Mouse (Mus musculus) megakaryocyte-erythroid progenitor cell, adult 5-6 weeks (primary cell): ENCODE data around the gene Fam81a. TPM values are rescaled to one million over a fixed set of nuclear protein-coding genes. Genes with fewer than 3 reads are reported as not detected.
A peak's percentile ranks its signal among the peaks of the same experiment; 100 is the strongest.

ENCODE experiments used
- ATAC-seq: replicated peaks from 2 replicates; pipeline ENCODE4 v1.8.0; 2016; ENCODE audit warnings: mild to moderate bottlenecking, inconsistent platforms; ENCODE audit not compliant: severe bottlenecking, poor library complexity, low FRiP score, low TSS enrichment
- total RNA-seq, 2 experiments: library from RNA; stranded (forward) in 1 of 2; stranded (reverse) in 1 of 2; fragments of 200-1000, 215-1000 nt in 1 of 2; fragments of >200 nt in 1 of 2; fragmentation: Nextera tagmentation in 1 of 2; gene quantifications; 2 replicates each; pipeline ENCODE4 v1.2.3; 2014 to 2017

Fam81a gene
- total RNA-seq, 2 experiments from 2014 or later, result not detected

- no peak for ATAC-seq
These were observed 65.2 kb downstream of the Fam81a start for GRCm38 (mm10) chr9:70077170-70077569.

- ATAC-seq, result no peak
These were observed 70.0 kb downstream of the Fam81a start for GRCm38 (mm10) chr9:70072387-70072786.

- ATAC-seq, result no peak
These were observed 72.4 kb downstream of the Fam81a start for GRCm38 (mm10) chr9:70069961-70070435.

- no peak for ATAC-seq
These were observed 74.9 kb downstream of the Fam81a start for GRCm38 (mm10) chr9:70067497-70067896.

GRCm38 (mm10) chr9:70062012-70062411 is 80.3 kb downstream of the Fam81a start:
- ATAC-seq, result no peak

- no peak for ATAC-seq
These were observed 88.9 kb downstream of the Fam81a start for GRCm38 (mm10) chr9:70053411-70053810.

GRCm38 (mm10) chr9:70052730-70053129 is 89.6 kb downstream of the Fam81a start:
- no peak for ATAC-seq

GRCm38 (mm10) chr9:70049839-70050238 is 92.5 kb downstream of the Fam81a start:
- ATAC-seq, result no peak

- no peak for ATAC-seq
These were observed 93.0 kb downstream of the Fam81a start for GRCm38 (mm10) chr9:70049416-70049783.

GRCm38 (mm10) chr9:70048751-70049415 is 93.5 kb downstream of the Fam81a start:
- ATAC-seq, result no peak

GRCm38 (mm10) chr9:70048280-70048679 is 94.1 kb downstream of the Fam81a start:
- no peak for ATAC-seq

- ATAC-seq, result no peak
These were observed 94.5 kb downstream of the Fam81a start for GRCm38 (mm10) chr9:70047839-70048238.

GRCm38 (mm10) chr9:70046255-70046654 is 96.1 kb downstream of the Fam81a start:
- peak; percentile 57 for ATAC-seq

GRCm38 (mm10) chr9:70044865-70045264 is 97.5 kb downstream of the Fam81a start:
- ATAC-seq, result peak; percentile 81

GRCm38 (mm10) chr9:70042935-70043334 is 99.4 kb downstream of the Fam81a start:
- ATAC-seq, result no peak

- no peak for ATAC-seq
These were observed 100.2 kb downstream of the Fam81a start for GRCm38 (mm10) chr9:70042137-70042536.

GRCm38 (mm10) chr9:70040570-70040969 is 101.8 kb downstream of the Fam81a start:
- no peak for ATAC-seq

- no peak for ATAC-seq
These were observed 102.6 kb downstream of the Fam81a start for GRCm38 (mm10) chr9:70039597-70040385.
